Mouse (Mus musculus) right cerebral cortex, postnatal 25 days (tissue): ENCODE data around the gene Ahnak.
"Not testable (repeated sequence)": the region's sequence is repeated elsewhere in the genome, so short reads cannot be mapped to it uniquely, and the experiment has no call there.

Source experiments
- DNase-seq: peaks from one replicate; pipeline ENCODE4 v3.0.0; 2022

Gene Ahnak

GRCm38 (mm10) chr19:9105101-9105685, 116.1 kb downstream of the Ahnak start:
- DNase-seq, result no peak

DNA sequence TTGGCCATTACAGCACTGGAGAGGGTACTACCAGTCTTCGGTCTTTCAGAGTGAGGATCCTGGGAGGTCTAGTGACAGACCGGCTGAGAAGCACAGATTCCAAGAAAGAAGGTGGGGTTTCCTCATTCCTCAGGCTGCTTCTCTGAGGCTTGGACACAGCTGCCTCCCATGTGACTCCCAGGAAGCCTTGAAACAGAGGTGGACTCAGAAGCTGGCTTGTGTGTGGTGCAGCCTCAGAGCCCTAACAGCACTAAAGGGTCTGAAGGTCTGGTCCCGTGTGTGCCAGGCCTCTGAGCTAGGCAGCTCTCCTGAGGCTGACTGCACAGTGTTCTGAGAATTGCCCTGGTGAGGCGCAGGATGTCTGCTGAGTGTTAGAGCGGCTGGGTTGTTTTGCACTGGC, 117.0 kb downstream of the Ahnak start:
- no peak for DNase-seq

DNA sequence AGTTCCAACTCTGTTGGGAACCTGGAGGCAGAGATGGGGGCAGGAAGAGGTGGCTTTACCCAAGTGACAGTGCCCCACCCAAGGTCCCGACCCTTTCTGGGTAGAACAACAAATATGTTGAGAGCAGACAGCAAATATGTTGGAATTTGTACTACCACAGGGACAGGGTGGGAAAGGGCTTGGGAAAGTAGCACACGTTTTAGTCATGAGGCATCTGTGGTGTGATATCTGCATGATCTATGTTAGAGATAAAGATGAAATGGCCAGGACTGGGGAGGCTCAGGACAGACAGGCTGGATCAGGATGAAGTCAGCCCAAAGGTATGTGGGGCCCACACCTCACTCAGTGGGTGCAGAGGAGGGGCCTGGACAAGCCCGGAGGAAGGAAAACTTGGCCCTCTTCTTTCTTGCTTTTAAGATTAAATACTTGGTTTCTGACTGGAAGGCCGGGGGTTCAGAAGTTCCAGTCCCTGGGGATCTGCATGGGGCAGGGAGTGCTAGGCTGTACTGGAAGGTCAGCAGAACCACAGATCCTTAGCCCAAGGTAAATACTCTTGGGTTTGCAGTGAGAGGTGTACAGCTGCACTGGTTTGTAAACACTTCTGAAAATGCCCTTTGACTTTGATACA, 117.8 kb downstream of the Ahnak start:
- DNase-seq, result no peak

DNA sequence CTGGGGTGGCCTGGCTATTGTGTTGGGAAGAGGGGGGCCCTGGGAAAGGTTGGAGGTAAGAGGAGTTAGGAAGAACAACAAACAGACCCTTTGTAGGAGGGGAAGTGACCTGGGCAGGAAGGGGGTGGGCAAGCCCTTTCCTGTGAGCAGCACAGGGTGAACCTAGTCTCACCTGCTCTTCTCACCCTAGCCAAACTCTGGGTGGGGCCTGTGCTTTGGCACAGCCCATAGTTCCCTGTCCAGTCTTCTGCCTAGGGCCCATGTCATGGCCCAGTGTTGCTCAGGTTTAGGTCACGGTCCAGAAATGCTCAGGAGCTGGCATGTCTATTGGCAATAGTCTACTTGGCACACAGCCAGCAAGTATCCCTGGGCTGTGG, 118.3 kb downstream of the Ahnak start:
- DNase-seq, result no peak

DNA sequence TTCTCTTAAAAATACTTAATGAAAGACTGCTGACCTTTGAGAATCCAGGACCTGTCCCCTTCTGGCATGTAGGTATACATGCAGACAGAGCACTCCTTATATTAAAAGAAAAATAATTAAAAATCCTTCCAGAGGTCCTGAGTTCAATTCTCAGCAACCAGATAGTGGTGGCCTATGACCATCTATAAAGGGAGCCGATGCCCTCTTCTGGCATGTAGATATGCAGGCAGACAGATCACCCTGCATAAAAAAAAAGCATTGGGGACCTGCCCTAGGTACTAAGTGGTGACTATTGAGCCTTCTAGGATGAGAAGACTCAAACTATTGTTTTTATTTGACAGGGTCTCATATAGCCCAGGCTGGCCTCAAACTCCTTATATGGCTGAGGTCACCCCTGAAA, 119.5 kb downstream of the Ahnak start:
- DNase-seq, result no peak

GRCm38 (mm10) chr19:9110182-9110869, 121.2 kb downstream of the Ahnak start:
- no peak for DNase-seq

DNA sequence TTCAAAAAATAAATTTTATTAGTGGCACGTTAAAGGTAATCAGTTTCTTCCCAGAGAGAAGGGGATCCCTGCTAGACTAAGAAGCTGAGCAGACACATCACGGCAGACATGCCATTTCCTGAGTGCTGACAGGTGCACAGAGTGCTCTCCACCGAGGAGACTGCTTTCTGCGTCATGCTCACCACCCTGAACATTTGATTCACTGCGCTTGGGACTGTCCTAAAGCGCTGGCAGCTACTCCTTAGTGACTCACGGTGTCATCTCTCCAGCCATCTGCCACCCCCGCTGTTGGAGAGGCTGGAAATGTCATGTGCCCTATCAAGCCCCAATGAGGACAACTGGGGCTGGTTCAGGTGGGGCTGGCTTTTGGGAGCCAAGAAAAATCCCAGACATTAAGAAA, 123.0 kb downstream of the Ahnak start:
- no peak for DNase-seq

DNA sequence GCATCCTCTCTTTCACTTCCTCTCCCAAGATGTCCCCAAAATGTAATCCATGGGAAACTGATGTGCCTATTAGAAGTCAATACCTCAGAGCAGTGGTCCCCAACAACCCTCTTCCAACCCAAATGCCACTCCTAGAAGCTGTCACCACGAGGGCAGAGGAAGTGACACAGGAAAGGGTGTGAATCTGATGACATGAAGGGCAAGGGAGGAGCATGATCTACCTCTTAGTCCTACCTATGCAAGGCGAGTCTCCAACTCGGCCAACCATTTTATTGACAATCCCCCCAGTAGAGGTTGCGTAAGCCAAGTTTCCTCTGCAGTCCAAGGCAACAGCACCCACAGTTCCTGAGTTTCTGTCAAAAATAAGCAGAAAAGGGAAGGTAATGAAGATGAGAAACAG, 127.2 kb downstream of the Ahnak start:
- DNase-seq, result no peak

- no peak for DNase-seq
Measured at GRCm38 (mm10) chr19:9117275-9117674, 128.2 kb downstream of the Ahnak start.

GRCm38 (mm10) chr19:9119655-9120425, 130.8 kb downstream of the Ahnak start:
- no peak for DNase-seq

GRCm38 (mm10) chr19:9122390-9122789, 133.3 kb downstream of the Ahnak start:
- no peak for DNase-seq

GRCm38 (mm10) chr19:9123986-9124385, 134.9 kb downstream of the Ahnak start:
- not testable (repeated sequence) for DNase-seq
